Mouse (Mus musculus) liver, embryonic 14.5 days (tissue): Measurements from ENCODE around the gene Tnnc2.

Experiments used
- CTCF ChIP-seq: IDR thresholded peaks from 2 replicates; pipeline ENCODE4 v1.5.1; 2016; ENCODE audit warnings: antibody characterized with exemption, low read depth, control low read depth
- EP300 ChIP-seq: IDR thresholded peaks from 2 replicates; pipeline ENCODE4 v1.6.1; 2016; ENCODE audit warnings: antibody characterized with exemption, low read depth

- no peak for TF ChIP-seq CTCF
- no peak for TF ChIP-seq EP300
Observed at GRCm38 (mm10) chr2:164817206-164817605, 37.4 kb upstream of the Tnnc2 start.
